Mouse (Mus musculus) large intestine, adult 2 months (tissue): ENCODE data around the gene Gm5624. TPM values are rescaled to one million over a fixed set of nuclear protein-coding genes. Genes with fewer than 3 reads are reported as not detected.
"Not testable (repeated sequence)": the region's sequence is repeated elsewhere in the genome, so short reads cannot be mapped to it uniquely, and the experiment has no call there.

Experiments
- DNase-seq: peaks from one replicate; pipeline ENCODE4 v3.0.0-alpha.2; 2012; ENCODE audit warnings: low read depth, low spot score
- WGBS: fragments of 180-500 bp; shearing (Covaris S2); methylation state at CpG from one replicate; pipeline ENCODE4 v1.1.7; 2018; 5-methylcytosine and 5-hydroxymethylcytosine counted together
- polyA plus RNA-seq: library from polyadenylated mRNA; depleted of rRNA; stranded (reverse); fragments of >200 nt; gene quantifications from 2 replicates; pipeline ENCODE4 v1.2.3, GENCODE M21; 2012; rRNA removed

Gm5624 gene
- polyA plus RNA-seq = not detected in 2 replicates

- WGBS = 68% methylated on average over 4 of the region's 4 CpGs
- DNase-seq = not testable (repeated sequence)
Observed at GRCm38 (mm10) chr14:44627737-44628136, at the start of gene Gm5624. Gene Gm5624, minus strand, starts transcription at chr14:44627938.

DNA sequence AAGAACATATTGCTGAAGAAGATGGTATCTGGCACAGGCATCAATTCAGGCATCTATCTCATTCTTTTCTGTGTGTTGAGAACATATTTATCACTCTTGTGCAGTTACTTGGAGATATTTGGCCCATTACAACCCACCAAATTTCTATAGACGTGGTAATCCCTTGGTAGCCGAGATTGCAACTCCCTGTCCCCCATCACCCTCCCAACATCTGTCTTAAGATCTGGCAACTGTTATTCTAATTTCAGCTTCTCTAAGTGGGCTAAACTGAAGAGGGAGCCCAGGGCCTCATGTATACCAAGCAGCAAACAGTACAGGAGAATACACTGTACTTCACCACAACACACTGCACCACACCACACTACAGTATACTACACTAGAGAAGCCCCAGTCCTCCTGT is 36.0 kb downstream of the Gm5624 start:
- 81% methylated on average over 2 of the region's 2 CpGs for WGBS
- DNase-seq = not testable (repeated sequence)

- DNase-seq = not testable (repeated sequence)
- 92% methylated on average over 4 of the region's 4 CpGs for WGBS
Observed at GRCm38 (mm10) chr14:44582853-44583252, 44.9 kb downstream of the Gm5624 start, which contains the start of gene Gm8247. Gene Gm8247, plus strand, starts transcription at chr14:44583153.

GRCm38 (mm10) chr14:44547961-44548360 is 79.8 kb downstream of the Gm5624 start:
- DNase-seq = not testable (repeated sequence)
- 62% methylated on average over 5 of the region's 5 CpGs for WGBS

DNA sequence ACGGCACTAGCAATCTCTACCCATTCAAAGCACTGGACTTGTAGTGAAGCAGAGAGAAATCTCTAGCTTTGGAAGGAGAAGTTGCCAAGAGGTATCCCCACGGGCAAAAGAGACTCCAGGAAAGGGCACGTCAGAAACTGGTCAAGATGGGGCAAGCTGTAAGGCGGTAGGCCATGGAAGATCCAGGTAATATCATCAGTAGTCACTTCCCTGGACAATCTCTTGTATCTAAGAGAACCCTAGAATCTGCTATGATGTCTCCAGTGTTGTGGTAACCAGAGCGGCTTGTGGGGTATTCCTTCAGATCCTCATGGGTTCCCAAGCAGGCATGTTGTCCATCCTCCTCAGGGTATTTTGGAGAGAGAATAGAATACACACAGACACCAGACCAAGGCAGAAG is 109.8 kb downstream of the Gm5624 start, which contains the start of gene Gm17093:
Gm17093 (plus strand) TSS at position 301 of the 400 bp plus-strand sequence.
- DNase-seq = not testable (repeated sequence)
- 81% methylated on average over 5 of the region's 5 CpGs for WGBS

Other genes with a start within 250 kb of the Gm5624 start
- gene Gm3371, start 217.2 kb downstream of the Gm5624 start, polyA plus RNA-seq = not detected in 2 replicates
- not detected in 2 replicates for gene Gm8232, start 194.3 kb downstream of the Gm5624 start, polyA plus RNA-seq
- gene BC061237, start 135.5 kb downstream of the Gm5624 start, polyA plus RNA-seq = not detected in 2 replicates
- gene Gm17093, start 109.7 kb downstream of the Gm5624 start, polyA plus RNA-seq = not detected in 2 replicates
- not detected in 2 replicates for gene Gm8247, start 44.8 kb downstream of the Gm5624 start, polyA plus RNA-seq
- gene Gm8257, start 78.5 kb upstream of the Gm5624 start, polyA plus RNA-seq = not detected in 2 replicates
- not detected in 2 replicates for gene Gm8267, start 122.4 kb upstream of the Gm5624 start, polyA plus RNA-seq
- gene Ptgdr, start 231.4 kb upstream of the Gm5624 start, polyA plus RNA-seq = 0.17 and 0.67 TPM in 2 replicates